Mouse (Mus musculus) lung, postnatal 10 days (tissue): Measurements from ENCODE around the gene Trim14.

Experiments used
- DNase-seq: peaks from one replicate; pipeline ENCODE4 v3.0.0; 2021

Trim14 gene

DNA sequence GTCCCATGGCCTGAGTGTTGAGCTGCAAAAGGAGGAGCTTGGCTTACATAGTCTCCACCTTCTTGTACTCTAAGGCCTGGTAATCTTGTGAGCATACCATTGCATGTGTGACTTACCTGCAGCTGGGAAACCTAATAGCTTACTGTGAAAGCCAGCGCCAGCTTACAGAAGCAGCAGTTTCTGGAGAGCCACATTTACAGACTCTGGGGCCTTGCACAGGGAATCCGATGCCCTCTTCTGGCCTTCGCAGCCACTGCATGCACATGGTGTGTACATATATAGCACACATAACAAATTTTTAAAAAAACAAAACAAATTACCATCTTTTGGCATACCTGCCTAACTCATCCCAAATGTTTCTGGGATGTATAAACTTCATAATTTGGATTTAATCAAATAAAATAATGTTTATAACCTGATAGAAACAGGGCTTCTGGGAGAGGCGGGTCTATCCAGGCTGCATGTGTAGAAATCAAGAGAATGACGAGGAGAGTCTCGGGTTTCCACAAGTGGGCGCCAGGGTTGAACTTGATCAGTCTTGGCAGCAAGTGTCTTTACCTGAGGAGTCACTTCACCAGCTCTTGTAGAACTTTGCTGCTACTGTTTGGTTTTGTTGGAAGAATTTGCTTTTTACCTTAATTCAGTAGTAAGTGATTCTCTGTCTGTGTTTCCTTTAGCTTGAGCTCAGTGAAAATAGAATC is 72.7 kb downstream of the Trim14 start:
- DNase-seq, result peak; percentile 59

GRCm38 (mm10) chr4:46458411-46458810 is 77.5 kb downstream of the Trim14 start:
- no peak for DNase-seq

- no peak for DNase-seq
These were observed 78.8 kb downstream of the Trim14 start for GRCm38 (mm10) chr4:46457186-46457585.

DNA sequence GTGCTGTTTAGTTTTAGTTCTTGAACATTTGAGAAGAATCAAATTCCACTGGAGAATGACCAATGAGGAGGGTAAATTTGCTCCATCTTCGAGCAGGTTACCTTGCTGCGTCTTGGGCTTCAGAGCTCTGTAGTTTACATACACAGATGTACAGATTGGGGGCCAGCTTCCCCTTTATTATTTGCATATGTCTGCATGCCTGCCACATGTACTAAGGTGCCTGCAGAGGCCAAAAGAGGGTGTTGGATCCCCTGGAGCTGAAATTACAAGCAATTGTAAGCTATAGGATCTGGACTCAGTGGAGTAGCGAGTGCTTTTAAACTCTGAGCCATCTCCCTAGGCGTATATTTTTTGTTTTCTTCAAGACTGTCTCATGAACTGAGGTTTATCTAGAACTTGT is 79.2 kb downstream of the Trim14 start:
- no peak for DNase-seq

- DNase-seq, result no peak
These were observed 81.7 kb downstream of the Trim14 start for GRCm38 (mm10) chr4:46454097-46454864.

GRCm38 (mm10) chr4:46452855-46453719 is 82.9 kb downstream of the Trim14 start:
- DNase-seq, result no peak

- peak; percentile 72 for DNase-seq
These were observed 83.5 kb downstream of the Trim14 start for GRCm38 (mm10) chr4:46452481-46452850.

DNA sequence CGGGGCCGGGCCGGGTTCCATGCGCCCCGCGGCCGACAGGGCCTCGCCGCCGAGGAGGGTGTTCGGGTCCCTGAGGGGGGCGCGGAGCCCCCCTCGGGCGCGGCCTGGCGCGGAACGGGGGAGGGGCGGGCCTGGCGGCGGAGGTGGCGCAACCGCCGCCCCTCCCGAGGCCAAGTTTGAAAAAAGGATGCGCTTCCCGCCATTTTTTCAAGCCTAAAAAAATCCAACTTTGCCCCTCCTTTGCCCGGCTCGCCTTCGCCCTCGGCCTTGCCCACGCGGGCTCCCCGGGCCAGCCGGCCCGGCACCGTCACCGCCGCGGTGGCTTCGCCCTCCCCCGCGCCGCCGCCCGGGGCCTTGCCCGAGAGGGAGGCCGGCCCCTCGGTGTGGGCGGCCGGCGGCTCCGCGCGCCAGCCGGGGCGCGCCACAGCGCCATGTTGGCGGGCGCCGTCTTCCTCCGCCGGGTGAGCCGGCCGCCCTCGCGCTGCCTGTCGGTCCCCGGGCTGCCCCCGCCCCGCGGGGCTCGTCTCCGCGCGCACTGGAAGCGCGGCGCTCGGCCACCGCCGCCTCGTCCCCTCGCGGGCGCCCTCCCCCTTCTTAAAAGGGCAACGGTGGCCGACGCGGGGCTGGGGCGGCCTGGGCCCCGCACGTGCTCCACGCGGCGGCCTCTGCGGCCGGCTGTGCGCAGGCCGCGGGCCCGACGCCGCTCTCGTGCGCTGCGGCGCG is 84.0 kb downstream of the Trim14 start:
- peak; percentile 81 for DNase-seq

GRCm38 (mm10) chr4:46451240-46451757 is 84.6 kb downstream of the Trim14 start:
- DNase-seq, result peak; percentile 75

DNA sequence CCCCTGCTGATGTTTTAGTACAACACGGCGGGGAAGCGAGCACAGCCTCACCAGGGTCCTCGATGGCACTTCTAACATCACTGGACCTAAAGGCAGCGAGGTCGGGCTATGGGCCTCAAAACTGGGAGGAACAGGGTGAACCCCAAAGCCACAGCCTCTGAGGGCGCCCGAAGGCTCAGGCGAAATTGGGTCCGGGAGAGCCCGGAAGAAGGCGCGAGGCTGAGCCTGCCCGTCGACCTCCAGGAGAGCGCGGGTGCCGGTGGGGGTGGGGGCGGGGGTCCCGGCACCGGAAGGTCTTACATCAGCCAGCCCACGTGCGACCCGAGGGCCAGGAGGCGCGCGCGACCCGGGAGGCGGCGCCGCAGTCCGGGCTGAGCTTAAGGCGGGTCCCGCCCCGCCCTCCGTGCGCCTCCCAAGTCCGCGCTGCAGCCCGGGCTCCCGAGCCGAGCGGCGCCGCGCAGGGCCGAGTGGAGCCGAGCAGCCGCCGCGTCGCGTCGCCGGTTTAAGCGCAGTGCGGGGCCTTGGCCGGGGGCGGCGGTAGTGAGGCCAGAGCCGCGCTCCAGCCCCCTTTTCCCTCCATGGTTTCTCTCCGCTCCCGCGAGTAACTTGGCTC is 85.3 kb downstream of the Trim14 start, which contains the start of gene Anp32b:
TSS of gene Anp32b (plus strand) at position 384 of the 613 bp plus-strand sequence.
- peak; percentile 94 for DNase-seq

- DNase-seq, result no peak
These were observed 85.9 kb downstream of the Trim14 start for GRCm38 (mm10) chr4:46450020-46450518.

DNA sequence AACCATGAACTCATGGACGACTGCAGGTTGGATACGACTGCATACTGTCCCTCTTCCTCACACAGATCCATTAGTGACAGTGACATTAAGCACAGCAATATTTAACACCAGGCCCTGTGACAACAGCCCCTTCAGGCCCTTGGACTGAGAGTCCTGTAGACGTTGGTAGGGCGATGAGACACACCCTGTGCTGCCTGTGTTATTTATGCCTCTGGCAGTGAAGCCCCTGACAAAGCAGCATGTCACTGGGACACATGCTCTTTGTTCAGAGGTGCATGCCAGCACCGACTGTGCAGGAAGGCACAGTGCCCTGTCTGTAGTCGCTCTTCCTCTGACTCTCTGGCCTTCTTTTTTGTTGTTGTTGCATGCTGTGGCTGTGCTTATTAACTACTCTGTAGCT is 87.1 kb downstream of the Trim14 start:
- no peak for DNase-seq

GRCm38 (mm10) chr4:46447461-46447860 is 88.5 kb downstream of the Trim14 start:
- DNase-seq, result no peak

DNA sequence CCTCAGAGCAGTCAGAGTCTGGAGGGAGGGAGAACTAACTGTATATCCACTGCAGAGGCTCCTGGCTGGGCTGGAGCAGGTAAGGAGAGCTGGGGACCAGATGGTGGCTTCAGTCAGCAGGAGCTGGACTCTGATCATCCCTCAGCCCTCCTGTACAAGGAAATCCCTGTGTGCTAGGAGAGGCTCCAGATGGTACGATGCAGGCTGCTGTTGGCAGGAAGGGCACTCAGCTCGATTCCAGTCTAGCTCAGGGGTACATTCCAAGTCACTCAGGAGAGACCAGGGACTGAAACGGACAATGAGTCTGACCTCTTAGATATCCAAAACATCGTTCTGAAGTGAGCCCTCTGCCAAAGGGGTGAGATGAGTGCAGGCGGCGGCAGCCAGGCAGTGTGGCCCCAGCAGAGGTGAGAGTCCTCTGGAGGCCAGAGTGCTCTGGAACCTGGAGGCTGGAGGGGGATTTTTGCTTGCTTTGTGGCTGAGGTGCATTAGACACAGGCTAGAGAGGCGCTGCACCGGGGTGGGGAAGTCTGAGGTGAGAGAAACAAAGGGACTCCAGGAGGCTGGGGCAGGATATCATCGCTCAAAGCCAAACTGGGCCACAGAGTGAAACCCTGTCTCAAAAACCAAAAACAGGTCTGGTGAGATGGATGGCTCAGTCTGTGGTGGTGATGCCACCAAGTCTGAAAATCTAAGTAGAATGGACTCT is 90.5 kb downstream of the Trim14 start:
- DNase-seq, result no peak
